Mouse (Mus musculus) monocyte, adult 2 months (primary cell): ENCODE measurements around the gene Pygo2.

Experiments
- DNase-seq, 2 experiments: peaks; one replicate each; pipeline ENCODE4 v3.0.0; 2022; ENCODE audit warnings: low spot score in 2 of 2, low read depth in 1 of 2

The Pygo2 gene

DNA sequence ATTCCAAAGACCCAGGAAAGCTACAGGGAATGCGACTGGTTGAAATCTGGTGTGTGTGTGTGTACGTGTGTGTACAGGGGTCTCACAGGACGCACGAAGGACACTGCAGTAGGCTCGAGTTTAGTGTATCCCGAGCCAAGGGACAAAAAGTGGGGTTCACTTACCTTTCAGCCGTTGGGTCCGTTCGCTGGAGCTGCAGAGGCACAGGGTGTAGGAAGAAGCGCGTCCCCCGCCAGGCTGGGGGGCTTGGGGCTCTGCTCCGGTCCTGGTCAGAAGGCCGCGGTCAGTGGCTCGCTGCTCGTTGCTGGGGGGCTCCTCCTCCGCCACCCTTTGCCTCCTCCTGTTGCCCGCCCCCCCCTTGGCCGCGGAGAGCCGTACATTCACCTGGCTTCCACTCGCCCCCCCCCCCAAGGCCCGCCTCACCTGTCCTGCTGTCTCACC lies 37.1 kb upstream of the Pygo2 start:
- DNase-seq, result no peak

DNA sequence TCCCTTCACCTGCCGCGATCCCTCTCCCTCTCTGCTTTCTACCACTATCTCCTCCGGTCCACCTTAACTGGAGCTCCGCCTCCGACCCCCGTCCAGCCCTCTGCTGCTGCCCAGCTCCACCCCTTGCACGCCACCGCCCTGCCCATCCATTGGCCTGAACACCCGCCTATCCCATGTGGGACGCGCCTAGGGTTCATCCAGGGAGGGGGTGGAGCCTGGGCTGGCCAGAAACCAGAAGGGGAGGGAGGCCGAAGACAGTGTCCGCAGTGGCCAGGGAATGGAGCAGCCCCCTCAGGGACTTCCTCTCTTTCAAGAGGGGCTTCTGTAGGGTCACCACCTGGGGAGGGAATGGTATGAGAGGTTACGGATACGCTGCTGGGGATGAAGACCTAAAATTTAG lies 36.4 kb upstream of the Pygo2 start:
- peak; percentile 96 to 97 for DNase-seq

DNA sequence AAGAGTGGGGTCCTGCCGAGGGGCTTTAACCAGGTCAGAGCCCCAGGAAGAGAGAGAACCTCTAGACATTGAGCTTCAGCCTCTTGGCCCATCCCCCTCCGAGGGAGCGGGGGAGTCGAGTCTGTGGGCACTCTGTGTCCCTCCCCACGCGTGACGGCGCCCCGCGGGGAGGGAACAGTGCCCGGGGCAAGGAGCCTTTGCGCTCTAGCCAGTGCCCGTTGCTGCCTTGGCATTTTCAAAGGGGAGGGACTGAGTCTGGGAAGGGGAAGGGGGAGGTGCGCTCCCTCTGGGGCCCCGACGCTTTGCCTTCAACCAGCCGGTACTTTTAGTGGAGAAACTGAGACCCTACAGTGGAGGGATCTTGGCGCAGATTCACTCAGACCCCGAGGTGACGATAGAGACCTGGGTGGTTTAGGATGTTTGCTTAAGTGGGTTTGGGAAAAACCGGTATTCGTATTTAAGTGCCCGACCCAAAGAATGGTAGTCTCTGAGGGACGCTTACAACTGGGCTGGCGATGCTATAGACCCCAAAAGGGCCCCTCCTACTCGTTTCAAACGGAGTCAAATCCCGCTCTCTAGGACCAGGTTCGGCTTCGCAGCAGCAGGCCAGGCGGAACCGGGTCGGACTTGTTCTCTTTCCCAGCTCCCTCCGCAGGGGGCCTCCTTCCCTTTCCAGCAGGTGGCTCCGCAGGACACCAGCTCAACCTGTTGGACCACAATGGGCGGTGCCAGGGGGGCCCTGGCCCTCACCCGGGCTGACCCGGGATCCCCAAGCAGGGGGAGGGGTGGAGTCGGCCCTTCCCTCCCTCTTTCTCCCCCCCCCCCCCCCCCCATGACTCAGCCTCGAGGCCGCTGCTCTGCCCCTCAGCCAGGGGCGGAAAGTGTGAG lies 35.8 kb upstream of the Pygo2 start, which contains the start of gene Zbtb7b:
Zbtb7b (minus strand) TSS at position 771 of the 888 bp plus-strand sequence.
- DNase-seq, result peak; percentile 35 to 74

DNA sequence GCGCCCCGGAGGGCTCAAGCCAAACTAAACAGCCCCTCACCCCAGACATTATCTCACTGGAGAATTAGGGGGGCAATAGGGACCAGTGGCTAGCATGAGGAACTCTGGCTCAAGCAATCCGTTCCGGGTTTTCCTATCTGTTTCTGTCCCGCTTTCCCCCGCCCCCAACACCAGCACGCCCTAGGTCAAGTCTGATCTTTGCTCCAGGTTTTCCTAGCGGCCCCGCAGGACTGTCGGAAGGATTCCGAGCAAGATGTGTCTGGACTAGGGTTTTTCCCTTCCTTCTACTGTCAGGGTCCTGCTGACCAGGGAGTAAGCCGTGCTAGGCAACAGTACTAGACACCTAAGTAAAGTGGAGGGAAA lies 35.1 kb upstream of the Pygo2 start:
- peak; percentile 29 to 61 for DNase-seq

DNA sequence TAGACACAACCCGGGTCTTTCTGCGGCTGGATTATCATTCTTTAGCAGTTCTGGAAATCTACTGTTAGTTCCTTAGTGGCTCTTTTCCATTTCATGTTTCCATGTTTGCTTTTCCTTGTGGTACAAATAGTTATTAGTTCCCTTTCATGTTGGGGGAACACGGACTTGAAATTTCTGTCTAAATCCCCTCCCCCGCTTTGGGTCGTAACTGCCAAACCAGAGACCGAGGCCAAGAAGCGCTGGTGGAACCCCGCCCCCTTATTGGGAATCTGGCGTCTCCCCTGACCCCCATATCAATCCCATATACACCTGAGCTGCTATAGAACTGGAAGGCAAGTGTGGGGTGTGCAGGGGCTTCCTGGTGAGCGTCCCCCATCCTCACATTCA lies 34.6 kb upstream of the Pygo2 start:
- DNase-seq, result no peak

DNA sequence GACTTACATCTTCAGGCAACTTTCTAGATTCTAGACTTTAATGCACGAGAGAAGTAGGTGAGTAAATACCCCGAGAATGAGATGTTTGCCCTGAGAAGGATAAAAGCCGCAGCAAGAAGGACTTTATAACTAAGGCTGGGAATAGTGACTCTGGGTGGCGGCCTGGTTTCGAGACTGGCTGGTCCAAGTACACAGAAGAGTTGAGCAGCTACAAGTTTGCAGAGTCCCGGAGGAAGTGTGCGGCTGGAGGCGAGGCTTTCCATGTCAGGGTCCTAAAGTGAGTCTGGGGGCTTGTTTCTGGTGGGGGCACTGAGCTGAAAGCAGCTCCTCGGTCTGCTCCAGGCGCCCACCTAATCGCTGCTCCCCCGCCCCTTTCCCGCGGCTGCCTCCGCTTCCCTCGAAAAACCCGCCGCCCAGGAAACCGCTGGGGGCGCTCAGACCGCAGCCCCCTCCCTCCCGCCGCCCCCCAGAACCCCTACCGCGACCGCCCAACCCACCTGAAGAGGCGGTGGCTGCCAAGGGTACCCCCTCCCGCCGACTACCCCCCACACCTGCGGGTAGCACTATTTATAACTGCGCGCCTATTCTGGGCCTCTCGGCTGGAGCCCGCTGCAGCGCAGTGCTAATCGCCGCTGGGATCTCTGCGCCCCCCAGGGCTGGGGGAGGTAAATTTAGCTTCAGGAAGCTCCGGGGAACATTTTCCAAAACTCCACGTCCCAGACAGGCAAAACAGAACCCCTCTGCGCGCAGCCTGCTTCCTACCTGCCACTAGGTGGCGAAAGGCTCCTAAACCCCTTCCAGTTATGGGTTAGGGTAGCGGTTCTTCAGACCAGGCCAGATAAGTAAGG lies 34.0 kb upstream of the Pygo2 start:
- no peak for DNase-seq

DNA sequence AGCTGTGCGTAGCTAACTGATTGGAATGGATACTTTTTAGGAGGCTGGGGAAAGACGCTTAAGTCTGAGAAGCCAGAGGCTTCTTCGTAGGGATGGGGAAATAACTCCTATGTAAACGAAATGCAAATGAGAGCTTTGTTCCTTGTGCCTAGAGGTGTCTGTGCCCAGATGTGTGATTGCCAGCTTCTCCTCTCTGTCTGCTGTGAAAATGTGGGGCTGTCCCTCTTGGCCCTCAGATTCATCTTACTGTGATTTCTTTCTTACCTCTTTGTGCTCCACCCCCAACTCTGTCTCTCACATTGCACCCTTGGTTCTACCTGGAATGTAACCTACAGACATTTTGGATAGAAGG lies 33.4 kb upstream of the Pygo2 start:
- DNase-seq, result no peak

DNA sequence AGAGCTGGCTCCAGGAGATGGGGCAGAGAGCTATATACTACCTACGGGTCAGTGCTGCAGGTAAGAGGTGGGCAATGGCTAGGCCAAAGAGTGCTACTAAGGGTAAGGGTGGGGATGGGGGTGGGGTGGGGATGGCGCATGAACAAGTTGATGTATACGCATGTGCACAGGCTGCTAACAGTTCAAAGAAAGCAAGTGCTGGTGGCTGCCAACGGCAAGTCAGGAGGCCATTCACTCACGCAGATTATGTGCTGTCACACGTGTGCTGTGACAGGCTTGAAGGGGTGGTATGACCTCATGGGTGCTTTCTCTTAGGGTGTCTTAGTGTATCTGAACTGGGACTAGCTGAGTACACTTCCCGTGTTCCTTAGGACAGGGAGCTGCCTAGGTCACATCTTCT lies 28.7 kb upstream of the Pygo2 start:
- DNase-seq, result no peak

DNA sequence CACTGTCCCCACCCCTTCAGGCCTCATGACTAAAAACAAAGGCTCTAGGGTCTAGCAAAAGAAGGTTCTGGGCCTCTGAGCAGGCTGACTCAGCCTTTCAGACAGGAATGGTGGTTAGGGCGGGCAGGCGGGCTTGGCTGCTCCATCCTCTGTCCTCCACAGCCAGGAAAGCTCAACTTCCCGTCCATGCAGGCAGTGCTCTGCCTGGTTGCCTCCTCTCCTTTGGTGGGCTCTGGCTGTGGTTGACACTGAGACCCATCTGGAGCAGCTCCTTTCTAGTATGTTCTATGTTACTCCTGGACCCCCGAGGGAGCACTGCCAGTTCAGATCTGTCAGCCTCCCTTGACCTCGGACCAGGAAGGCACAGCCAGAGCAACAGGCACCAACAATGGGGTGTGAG lies 27.3 kb upstream of the Pygo2 start, which contains the start of gene Lenep:
Lenep (minus strand) TSS at position 101 of the 400 bp plus-strand sequence.
- no peak for DNase-seq

DNA sequence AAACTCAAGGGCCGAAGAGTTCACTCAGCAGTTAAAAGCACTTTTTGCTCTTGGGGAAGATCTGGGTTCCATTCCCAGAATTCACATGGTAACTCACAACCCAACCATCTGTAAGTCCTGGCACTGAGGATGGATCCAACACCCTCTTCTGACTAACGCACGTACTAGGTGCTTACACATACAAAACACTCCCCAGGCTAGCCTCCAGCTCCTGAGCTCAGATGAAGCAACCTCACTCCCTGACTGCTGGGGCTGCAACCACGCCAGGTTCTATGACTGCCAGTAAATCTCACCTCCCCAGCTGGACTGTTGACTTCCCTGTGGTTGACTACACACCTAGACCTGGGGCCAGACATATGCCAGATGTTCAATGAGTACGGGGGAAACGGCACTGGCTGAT lies 23.1 kb upstream of the Pygo2 start:
- no peak for DNase-seq

DNA sequence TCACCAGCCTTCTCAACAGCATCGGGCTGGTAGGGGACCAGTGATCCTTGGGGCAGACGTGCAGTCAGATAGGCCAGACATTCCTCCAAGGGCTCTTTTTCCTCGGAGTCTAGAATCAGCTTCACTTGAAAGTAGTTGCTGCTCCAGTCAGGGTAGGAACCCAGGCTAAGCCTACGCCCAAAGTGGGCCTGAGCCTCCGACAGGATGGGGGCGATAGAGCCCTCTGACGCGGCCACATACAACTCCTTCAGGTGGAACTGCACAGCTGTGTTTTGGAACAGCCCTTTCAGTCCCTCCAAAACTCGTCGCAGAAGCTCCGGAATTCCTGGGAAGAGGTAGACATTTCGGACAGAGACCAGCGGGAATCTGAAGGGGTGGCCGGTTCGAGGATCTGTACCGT lies 21.6 kb upstream of the Pygo2 start:
- no peak for DNase-seq

DNA sequence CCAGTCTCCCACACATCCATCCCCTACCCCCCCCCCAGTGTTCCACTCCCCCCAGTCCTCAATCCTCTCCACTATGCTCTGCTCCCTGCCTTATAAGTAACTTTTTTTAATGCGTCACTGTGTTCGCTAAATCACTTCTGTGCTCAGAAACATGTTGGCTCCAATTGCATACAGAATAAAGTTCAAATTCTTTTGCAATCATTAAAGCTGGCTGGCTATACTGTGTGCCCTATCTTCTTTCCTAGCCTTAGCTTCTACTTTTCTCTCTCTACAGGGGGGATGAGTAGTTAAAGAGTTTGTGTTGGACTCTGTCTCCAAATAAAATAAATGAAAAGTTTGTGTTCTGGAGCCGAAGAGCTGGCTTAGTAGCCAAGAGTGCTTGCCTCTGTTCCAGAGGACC lies 20.3 kb upstream of the Pygo2 start:
- no peak for DNase-seq

DNA sequence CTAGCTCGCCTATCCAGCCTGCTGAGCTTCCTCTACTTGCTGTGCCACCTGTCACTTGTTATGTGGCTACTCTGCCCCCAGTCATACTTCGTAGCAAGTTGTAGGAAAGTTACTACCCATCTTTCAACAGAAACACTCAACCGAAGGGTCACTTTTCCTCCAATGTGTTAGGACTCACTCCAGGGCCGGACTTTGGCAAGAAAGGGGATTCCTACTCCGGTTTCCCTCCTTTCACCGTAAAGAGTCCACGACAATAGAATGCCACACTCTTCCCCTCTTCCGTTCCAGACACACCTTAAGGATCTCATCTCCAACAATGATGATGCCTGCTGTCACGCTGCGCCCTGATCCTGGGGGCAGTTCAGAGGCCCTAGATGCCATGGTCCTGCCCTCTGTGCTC lies 19.1 kb upstream of the Pygo2 start:
- no peak for DNase-seq

DNA sequence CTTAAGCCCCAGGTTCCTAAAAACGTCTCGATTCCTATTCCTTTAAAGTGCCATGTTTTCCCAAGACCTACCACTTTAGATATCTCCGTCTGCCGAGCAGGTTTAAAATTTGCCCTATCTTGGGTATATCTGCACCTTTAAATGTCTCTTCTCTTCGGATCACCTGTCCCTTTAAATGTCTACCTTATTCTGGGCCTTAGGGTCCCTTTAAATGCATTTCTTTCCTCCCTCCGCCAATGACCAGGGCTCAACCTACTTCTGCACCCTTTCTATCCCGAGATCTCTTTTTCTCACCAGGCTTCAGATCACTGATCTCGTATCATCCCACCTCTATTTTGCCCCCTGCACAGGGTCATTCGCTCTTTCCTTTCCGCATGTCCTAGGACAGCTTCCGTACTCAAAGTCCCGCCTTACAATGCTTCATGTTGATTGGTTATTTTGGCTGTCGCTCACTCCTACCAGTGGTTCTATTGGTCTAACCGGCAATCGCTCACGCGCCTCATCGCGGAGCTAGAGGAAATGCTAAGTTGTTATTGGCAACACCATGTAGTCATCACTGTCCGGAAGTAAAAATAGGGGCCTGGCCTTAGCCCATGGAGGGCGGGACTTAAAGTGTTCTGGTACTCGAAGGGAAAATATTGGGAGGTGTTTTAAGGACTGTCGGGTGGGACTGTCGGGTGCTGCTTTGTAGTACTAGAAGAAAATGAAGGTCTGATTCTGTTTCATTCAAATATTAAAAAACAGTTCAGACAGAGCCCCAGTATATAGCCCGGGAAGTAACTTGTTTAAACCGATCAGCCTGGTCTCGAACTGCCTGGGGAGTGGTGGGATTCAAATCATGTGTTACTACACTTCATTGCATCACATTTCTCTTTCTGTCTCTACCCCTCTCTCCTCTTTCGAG lies 18.3 kb upstream of the Pygo2 start, which contains the start of gene Flad1:
Flad1 (minus strand) TSS at position 381 of the 904 bp plus-strand sequence.
- peak; percentile 93 to 96 for DNase-seq

DNA sequence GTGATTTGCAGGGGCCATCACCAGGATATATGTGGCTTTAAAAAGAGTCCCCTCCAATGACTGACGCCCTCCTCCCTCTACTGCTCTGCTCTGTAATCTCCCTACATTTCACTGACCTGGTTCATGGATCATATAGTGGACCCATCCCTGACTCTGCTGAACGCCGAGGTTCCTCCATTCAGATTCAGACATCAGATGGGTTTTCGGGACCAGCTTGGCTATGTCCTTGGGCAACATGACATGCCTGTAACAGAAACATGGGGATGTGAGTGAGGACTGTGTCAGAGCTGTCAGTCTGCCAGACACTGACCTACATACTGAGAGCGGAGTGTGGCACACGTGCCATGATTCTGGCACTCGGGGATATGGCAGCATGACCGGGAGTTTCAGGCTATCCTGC lies 13.9 kb upstream of the Pygo2 start:
- no peak for DNase-seq

DNA sequence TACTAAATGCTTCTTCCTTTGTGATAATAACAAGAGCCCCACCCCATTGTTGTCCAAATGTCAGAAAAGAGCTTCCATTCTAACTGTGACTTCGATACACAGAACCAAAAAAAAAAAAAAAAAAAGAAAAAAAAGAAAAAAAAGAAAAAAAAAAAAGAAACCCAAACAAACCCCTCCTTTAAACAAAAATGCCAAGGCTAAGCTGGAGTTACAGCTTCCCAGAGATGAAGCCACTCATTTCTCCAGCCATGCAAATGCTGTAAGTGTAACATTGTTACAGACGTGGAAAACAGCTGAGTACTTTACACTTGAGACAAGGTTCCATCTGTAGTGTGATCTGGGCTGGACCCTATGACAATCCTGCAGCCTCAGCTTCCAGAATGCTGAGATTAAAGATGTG lies 12.9 kb upstream of the Pygo2 start:
- DNase-seq, result no peak

DNA sequence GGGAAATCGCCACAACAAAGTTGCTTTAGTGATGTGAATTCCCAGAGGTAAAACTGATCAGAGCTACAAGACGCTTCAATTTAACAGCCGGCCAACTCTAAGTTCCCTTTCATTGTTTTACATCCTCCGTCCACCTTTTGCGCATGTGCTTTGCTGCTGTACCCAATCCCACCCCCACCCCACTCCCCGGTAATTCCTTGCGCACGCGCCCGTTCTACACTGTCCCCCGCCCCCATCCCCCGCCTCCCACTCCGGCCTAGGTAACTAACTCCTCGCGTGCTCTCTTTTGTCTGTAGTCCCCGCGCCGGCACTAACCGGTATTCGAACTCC lies 12.2 kb upstream of the Pygo2 start:
- DNase-seq, result no peak

DNA sequence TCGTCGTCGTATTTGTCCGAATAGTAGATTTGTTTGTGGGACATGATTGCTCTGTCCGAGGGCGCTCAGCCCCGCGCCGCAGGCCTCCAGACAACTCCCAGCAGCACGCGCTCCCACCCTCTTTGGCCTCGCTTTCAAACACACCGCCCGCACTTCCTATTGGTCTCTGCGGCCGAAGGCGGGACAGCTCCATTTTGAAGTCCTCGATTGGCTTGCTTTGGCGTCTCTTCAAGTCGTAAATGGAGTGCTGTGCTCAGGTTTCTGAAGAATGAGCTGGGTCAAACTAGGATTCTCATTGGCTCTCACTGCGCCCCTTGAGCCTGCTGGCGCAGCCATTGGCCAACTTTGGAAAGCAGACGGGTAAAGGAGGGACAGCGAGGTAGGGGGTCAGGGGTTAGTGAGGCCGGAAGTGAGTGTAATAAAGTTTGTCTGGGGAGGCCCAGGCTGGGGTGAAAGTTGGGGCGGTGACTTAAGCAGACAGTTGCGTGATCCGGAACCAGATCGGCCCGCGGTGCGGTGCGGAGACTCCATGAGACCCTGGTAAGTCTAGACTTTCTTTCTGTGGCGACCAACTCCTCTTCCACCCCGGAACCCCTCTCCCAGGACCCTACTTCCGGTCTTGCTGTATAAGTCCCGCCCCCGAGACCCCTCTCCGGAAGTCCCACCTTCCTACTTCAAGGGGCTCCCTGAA lies 11.7 kb upstream of the Pygo2 start, which contains the start of the genes Cks1b and Shc1:
Cks1b (minus strand) TSS at position 214 of the 691 bp plus-strand sequence.
Shc1 (plus strand) TSS at position 274 of the 691 bp plus-strand sequence.
- peak; percentile 89 to 91 for DNase-seq

DNA sequence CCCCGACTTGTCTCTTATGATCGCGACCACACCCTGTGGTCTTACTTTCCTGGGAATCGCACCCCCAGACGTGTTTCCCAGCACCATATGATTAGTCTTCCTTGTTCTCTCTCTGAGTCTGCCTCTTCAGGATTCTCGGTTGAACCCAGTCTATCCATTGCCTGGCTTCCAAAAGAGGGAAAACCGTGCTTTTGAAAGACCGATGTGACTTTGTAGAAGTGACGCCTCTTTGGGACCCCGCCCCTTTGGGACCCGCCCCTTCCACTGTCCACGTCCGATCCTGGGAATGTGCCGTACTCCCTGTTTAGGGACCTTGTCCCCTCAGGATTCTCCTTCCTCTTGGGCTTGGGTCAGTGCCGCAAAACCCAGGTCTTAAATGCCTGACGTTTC lies 11.2 kb upstream of the Pygo2 start:
- DNase-seq, result no peak

DNA sequence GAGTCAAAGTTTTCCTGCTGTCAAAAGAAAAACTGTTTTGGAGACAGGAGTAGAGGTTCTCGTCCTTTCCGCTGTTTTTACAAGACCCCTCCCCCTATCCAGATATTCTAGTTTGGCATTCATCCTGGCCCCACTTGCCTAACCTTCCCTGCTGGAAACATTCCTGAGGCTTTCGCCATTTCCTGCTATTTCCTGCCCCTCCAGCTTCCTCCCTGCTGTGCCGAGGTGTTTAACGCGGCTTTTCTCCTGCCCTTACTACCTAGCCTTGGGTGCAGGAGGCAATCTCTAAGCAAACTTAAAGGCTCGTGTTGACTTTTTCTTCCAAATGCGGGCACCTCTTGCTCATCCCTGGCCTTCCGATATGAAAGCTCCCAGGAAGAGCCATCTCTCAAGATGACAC lies 10.4 kb upstream of the Pygo2 start:
- DNase-seq, result no peak
